Mouse (Mus musculus) spleen, postnatal 10 days (tissue): ENCODE measurements around the gene Vmn2r55.
"Not testable (repeated sequence)": the region's sequence is repeated elsewhere in the genome, so short reads cannot be mapped to it uniquely, and the experiment has no call there.

Experiments used
- DNase-seq, 2 experiments: peaks; one replicate each; pipeline ENCODE4 v3.0.0; 2021 to 2022; ENCODE audit warnings: low spot score in 2 of 2

Vmn2r55 gene

DNA sequence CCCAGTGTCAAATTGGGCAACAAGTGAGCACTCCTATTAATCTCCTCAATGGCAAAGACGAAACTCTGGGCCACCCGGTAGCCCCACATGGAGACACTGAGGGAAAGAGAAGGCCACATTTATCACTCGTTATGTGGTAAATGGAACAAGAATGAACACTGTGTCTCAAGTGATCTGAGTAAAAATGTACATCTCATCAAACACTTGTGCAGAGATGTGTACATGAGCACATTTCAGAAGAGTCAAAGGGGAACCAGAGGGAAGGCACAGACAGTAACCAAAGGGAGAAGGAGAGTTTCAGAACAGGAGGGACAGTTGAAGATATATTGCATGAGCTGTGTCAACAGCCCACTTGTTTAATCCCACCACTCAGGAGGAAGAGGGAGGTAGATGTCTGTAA lies at the start of gene Vmn2r55:
TSS of gene Vmn2r55 (minus strand) at position 101 of the 400 bp plus-strand sequence.
- DNase-seq: not testable (repeated sequence)

DNA sequence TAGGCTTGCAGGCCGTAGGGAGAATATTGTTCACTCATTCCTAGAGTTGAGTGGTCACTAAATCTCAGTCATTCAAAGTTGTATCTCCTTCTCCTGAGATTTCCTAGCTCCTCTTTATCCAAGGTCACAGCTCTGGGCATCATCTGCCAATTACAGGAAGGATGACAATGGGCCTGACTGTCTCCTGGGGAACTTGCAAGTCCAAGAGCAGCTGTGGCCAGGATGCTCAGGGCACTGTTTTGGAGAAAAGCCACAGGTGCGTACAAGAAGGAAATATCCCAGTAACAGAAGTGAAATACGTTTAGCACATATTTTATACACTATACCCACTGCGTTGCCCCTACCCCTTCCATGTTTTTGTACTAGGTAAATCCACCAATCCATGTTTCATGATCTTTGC lies 44.6 kb downstream of the Vmn2r55 start, which contains the start of gene Vmn2r54:
TSS of gene Vmn2r54 (minus strand) at position 101 of the 400 bp plus-strand sequence.
- DNase-seq: not testable (repeated sequence)

DNA sequence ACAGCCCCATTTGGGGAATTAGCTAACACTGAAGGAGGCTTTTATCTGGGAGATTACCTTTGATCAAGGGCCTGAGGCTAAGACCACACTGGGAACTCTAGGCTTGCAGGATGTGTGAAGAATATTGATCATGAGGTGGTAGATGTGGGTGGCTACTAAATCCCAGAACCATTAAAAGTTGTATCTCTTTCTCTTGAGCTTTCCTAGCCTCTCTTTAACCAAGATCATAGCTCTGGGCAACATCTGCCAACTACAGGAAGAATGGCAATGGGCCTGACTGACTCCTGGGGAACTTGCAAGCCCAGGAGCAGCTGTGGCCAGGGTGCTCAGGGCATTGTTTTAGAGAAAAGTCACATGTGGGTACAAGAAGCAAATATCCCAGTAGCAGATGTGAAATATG lies 76.1 kb downstream of the Vmn2r55 start, which contains the start of gene Vmn2r53:
TSS of gene Vmn2r53 (minus strand) at position 101 of the 400 bp plus-strand sequence.
- no peak for DNase-seq
